Mouse (Mus musculus) kidney, embryonic 16.5 days (tissue): ENCODE data around the gene Tbk1. TPM values are rescaled to one million over a fixed set of nuclear protein-coding genes. Genes with fewer than 3 reads are reported as not detected.
A peak's percentile ranks its signal among the peaks of the same experiment; 100 is the strongest.

Source experiments
- ATAC-seq: fragments of 200-750 bp; cut with Nextera tagmentation; 2 replicates; pipeline ENCODE4 v1.8.0; 2017; ENCODE audit warnings: moderate TSS enrichment; ENCODE audit not compliant: low FRiP score, low TSS enrichment
- H3K27ac ChIP-seq: fragments of 300-500 bp; sonication (generic); 2 replicates; pipeline ENCODE4 v1.5.1; 2014; ENCODE audit warnings: low read length
- H3K27me3 ChIP-seq: fragments of 300-500 bp; sonication (generic); 2 replicates; pipeline ENCODE4 v1.6.1; 2014; ENCODE audit warnings: low read length, control low read depth, mixed read lengths; ENCODE audit not compliant: insufficient read depth
- H3K36me3 ChIP-seq: fragments of 300-500 bp; sonication (generic); 2 replicates; pipeline ENCODE4 v1.6.1; 2014; ENCODE audit warnings: low read length, control low read depth, mixed read lengths; ENCODE audit not compliant: insufficient read depth
- H3K4me1 ChIP-seq: fragments of 300-500 bp; sonication (generic); 2 replicates; pipeline ENCODE4 v1.6.1; 2014; ENCODE audit warnings: low read length, control low read depth, mixed read lengths; ENCODE audit not compliant: insufficient read depth
- H3K4me2 ChIP-seq: fragments of 300-500 bp; sonication (generic); replicated peaks from 2 replicates; pipeline ENCODE4 v1.6.1; 2014; ENCODE audit warnings: low read depth, low read length
- H3K4me3 ChIP-seq: fragments of 300-500 bp; sonication (generic); 2 replicates; pipeline ENCODE4 v1.5.1; 2014; ENCODE audit warnings: mild to moderate bottlenecking, low read length
- H3K9ac ChIP-seq: fragments of 300-500 bp; sonication (generic); replicated peaks from 2 replicates; pipeline ENCODE4 v1.6.1; 2014; ENCODE audit warnings: low read length
- H3K9me3 ChIP-seq: fragments of 300-500 bp; sonication (generic); 2 replicates; pipeline ENCODE4 v1.6.1; 2016; ENCODE audit warnings: low read length, control low read depth
- WGBS: fragments of 180-500 bp; shearing (Covaris S2); extraction: QIAGEN DNeasy Blood & Tissue Kit; methylation state at CpG from one replicate; pipeline ENCODE4 v1.1.7; 2014; 5-methylcytosine and 5-hydroxymethylcytosine counted together
- polyA plus RNA-seq: library from polyadenylated mRNA; unstranded; fragments of >200 nt; fragmentation: Nextera tagmentation; extraction: Ambion mirVana; gene quantifications from 2 replicates; pipeline ENCODE4 v1.2.1, GENCODE M21; 2015

Tbk1 gene
- polyA plus RNA-seq, 1 experiment from 2014 or later, result 34.2 TPM

DNA sequence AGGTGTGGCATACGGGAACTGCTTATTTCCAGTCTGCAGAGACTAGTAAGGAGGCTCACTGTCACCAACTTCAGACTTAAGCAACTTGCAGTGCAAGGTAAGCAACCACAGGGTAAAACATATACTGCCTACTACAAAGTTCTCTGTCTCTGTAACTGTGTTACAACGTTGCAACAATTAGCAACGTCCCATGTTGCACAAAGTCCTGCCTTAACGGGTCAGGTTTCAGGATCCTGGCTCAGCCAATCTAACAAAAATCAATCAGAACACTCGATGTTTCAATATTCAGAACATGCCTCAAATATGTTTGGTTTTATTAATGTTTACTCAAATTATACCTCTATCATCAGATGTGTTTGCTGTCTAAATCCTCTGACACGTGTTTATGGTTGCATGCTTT, 35.8 kb upstream of the Tbk1 start:
- no peak overlapping the region for H3K4me3 ChIP-seq
- peaks cover 38% of the 10 kb centered on the region for H3K36me3 ChIP-seq
- no peak for ATAC-seq
- WGBS, result 85% methylated on average over 6 of the region's 6 CpGs
- H3K4me2 ChIP-seq, result no peak overlapping the region
- no peaks in the 10 kb centered on the region for H3K9me3 ChIP-seq
- H3K9ac ChIP-seq, result no peak overlapping the region
- no peaks in the 10 kb centered on the region for H3K27me3 ChIP-seq
- H3K4me1 ChIP-seq, result peaks cover 17% of the 10 kb centered on the region
- H3K27ac ChIP-seq, result no peak overlapping the region

DNA sequence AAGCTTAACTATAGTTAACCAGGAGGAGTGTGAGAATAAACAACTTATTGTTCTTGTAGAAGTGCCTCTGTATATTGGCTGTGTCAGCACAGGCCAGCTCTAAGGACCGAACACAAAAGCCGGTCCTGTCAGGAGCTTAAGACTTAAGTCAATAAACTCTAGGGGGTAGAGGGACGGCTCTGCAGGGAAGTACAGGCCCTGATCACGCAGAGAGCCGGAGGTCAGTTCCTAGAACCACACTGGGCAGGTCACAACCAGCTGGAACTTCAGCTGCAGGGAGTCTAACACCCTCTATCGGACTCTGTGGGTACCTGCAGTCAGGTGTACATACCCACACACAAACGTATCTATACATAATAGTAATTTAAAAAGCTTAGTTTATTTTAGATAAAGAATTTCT, 29.3 kb upstream of the Tbk1 start:
- Histone ChIP-seq H3K27me3 (no peaks in the 10 kb centered on the region), H3K36me3 (peaks cover 78% of the 10 kb centered on the region), H3K4me1 (no peaks in the 10 kb centered on the region), H3K9me3 (no peaks in the 10 kb centered on the region), H3K27ac (no peak overlapping the region), H3K4me3 (no peak overlapping the region), H3K4me2 (no peak overlapping the region), H3K9ac (no peak overlapping the region)
- ATAC-seq, result no peak
- 85% methylated on average over 7 of the region's 7 CpGs for WGBS

DNA sequence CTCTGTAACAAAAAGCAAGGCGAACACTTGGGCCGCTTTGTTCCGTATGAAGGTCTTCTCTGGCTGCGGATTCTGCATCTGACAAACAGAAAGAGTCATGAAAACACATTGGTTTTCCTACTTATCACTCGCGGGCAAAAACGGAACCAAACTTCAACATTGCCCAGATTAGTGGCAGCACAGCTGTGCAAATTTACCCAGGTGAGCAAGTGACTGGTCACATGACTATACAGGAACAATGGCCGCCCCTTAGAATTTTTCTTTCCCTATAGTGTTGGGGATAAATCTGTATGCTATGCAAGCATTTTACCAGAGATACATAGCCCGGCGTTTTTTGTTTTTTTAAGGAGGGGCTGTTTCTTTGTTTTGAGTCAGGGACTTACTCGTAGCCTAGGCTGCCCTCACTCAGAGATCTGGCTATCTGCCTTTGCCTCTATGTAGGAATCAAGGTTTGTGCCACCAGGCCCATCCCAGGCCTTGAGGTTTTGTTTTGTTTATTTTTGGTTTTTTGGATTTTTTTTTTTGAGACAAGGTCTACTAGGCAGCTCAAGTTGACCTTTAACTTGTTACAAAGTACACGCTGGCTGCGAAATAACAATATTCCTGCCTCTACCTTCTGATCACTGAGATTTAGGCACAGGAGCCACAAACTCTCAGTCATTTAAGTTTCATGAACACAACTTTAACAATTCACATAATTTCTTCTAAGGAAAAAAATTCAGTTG, 28.7 kb upstream of the Tbk1 start:
- no peak for ATAC-seq
- Histone ChIP-seq H3K27ac (no peak overlapping the region), H3K4me2 (no peak overlapping the region), H3K9me3 (no peaks in the 10 kb centered on the region), H3K4me1 (no peaks in the 10 kb centered on the region), H3K36me3 (peaks cover 81% of the 10 kb centered on the region), H3K9ac (no peak overlapping the region), H3K27me3 (no peaks in the 10 kb centered on the region), H3K4me3 (no peak overlapping the region)
- WGBS, result 90% methylated on average over 13 of the region's 13 CpGs

DNA sequence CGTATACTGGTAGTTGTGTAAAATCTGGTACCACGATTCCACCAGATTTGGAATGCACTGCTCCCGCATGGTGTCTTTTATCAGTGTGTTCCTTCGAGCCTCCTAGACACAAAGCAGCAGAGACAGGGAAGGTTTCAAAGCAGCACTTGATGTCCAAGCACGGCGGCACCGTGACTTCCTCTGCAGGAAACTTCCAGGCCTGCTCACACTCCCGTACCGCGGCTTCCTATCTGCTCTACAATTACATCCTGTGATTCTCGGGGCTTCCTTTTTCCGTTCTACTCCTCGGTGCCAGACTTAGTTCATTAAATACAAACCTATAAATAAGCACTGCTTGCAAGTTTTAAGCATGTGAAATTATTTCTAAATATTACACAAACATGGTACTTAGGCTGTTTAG, 27.0 kb upstream of the Tbk1 start:
- ATAC-seq, result no peak
- H3K4me3 ChIP-seq, result no peak overlapping the region
- H3K27me3 ChIP-seq, result no peaks in the 10 kb centered on the region
- 88% methylated on average over 13 of the region's 13 CpGs for WGBS
- H3K9me3 ChIP-seq, result no peaks in the 10 kb centered on the region
- H3K27ac ChIP-seq, result peak overlapping the region; percentile 65; the same call in 1 of the 2 replicates
- no peak overlapping the region for H3K9ac ChIP-seq
- H3K36me3 ChIP-seq, result peaks cover 84% of the 10 kb centered on the region
- H3K4me2 ChIP-seq, result no peak overlapping the region
- H3K4me1 ChIP-seq, result no peaks in the 10 kb centered on the region

DNA sequence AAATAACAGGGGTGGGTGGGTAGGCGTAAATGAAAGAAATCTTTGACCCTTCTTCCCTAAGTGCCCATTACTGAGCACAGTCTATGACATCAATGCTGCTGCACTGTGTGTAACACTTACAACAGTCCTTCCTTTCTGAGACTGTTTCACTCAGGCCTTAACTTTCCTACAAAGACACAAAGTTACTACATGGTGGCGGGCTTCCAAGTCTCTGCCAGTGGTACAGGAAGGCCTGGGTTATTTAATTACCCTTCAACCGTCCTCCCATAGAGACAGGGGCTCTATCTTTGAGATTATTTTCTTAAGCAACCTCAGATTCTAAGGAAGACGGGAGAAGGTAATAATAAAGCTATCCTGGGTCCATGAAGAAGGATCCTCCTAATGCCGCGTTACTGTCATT, 25.9 kb upstream of the Tbk1 start:
- no peaks in the 10 kb centered on the region for H3K27me3 ChIP-seq
- no peak overlapping the region for H3K4me2 ChIP-seq
- H3K4me3 ChIP-seq, result no peak overlapping the region
- no peak overlapping the region for H3K9ac ChIP-seq
- H3K27ac ChIP-seq, result no peak overlapping the region
- H3K9me3 ChIP-seq, result no peaks in the 10 kb centered on the region
- WGBS, result 83% methylated on average over 6 of the region's 6 CpGs
- no peaks in the 10 kb centered on the region for H3K4me1 ChIP-seq
- peaks cover 84% of the 10 kb centered on the region for H3K36me3 ChIP-seq
- ATAC-seq, result no peak

DNA sequence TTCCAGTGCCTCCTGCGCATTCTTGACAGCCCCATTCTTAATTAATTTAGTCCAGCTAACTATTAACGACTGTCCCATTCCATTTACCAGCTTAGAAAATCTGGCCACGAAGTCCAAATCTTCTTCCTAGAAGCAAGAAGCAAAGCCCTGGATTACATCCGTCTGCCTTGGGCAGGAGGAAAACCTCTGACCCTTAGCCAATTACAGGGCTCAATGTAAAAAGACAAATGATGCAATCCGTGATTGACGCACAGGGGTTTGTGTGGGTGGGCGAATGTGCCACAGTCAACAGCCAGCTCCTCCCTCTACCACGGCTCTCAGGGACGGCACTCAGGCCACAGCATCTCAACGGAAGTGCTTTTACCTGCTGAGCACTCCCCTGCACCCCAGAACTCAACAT, 25.0 kb upstream of the Tbk1 start:
- Histone ChIP-seq H3K4me3 (no peak overlapping the region), H3K9ac (no peak overlapping the region), H3K4me1 (no peaks in the 10 kb centered on the region), H3K4me2 (no peak overlapping the region), H3K27ac (no peak overlapping the region), H3K27me3 (no peaks in the 10 kb centered on the region), H3K36me3 (peaks cover 84% of the 10 kb centered on the region), H3K9me3 (no peaks in the 10 kb centered on the region)
- ATAC-seq, result no peak
- 69% methylated on average over 9 of the region's 10 CpGs for WGBS

DNA sequence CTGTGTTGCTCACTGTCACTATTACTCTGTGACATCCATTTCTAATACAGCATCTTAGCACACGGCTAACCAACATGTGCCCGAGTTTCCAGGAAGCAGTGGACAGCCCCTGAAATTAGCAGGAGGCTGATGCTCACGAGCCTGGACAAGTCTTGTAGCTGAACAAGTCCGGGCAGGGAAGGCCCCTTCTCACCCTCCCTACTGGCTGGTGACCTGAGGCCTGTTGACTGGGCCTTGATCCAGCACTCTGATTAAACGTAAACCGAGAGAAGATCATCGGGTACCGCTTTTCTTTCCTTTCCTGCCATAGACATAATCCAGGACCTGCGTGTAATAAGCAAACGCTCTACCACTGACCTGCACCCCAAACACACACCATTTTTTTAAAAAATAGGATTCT, 21.6 kb upstream of the Tbk1 start:
- Histone ChIP-seq H3K4me1 (no peaks in the 10 kb centered on the region), H3K27me3 (no peaks in the 10 kb centered on the region), H3K4me3 (no peak overlapping the region), H3K4me2 (no peak overlapping the region), H3K36me3 (peaks cover 91% of the 10 kb centered on the region), H3K9me3 (no peaks in the 10 kb centered on the region), H3K27ac (no peak overlapping the region), H3K9ac (no peak overlapping the region)
- no peak for ATAC-seq
- 93% methylated on average over 10 of the region's 10 CpGs for WGBS

DNA sequence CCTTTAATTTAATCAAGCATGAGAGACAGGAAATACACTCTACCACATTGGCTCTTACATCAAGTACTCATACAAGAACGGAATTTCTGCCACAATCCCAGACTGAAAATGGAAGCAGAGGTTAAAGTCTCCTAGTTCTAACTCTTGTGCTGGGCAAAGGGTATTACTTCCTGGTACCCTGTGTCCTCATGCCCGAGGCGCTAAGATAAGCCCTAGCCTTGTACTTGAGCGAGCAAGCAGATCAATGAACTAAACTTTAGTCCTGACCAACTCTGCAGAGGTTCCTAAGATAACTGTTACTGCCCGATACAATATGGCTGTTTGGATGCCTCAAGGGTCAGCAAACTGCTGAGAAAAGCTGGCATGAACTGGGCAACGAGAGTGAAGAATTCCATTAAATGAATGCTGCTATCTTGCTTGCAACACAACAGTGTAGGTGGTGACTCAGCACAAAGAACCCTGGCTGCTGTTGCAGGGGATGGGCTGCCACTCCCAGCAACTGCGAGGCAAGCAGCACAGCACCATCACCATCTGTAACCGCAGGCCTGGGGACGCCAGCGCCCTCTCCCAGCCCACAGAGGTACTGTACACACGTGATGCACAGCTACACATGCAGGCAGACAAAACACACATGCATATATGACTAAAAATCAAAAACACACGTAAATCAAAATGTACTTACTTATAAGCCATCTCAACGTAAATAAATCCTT, 18.2 kb upstream of the Tbk1 start:
- peaks cover 95% of the 10 kb centered on the region for H3K36me3 ChIP-seq
- ATAC-seq, result no peak
- H3K4me3 ChIP-seq, result no peak overlapping the region
- no peak overlapping the region for H3K4me2 ChIP-seq
- H3K27ac ChIP-seq, result no peak overlapping the region
- H3K27me3 ChIP-seq, result no peaks in the 10 kb centered on the region
- no peak overlapping the region for H3K9ac ChIP-seq
- H3K4me1 ChIP-seq, result no peaks in the 10 kb centered on the region
- no peaks in the 10 kb centered on the region for H3K9me3 ChIP-seq
- WGBS, result 95% methylated on average over 13 of the region's 13 CpGs

DNA sequence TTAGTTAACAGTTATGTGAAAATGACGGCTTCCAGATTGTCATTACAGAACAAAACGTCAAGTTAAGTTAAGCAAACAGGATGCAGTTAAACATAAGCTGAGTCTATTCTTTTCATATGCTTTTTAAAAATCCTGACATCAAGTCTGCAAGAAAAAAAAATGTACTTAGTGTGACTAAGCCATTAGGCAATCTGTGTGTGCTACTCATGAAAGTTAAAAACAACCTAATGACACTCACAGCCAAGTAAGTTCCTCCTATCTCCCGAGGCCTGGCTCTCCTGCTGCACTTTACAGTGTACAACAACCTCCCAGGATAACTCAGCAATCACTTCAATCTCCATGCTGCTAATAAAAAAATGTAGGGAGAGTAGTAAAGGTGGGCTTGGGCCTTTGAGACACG, 17.0 kb upstream of the Tbk1 start:
- no peak overlapping the region for H3K9ac ChIP-seq
- no peaks in the 10 kb centered on the region for H3K4me1 ChIP-seq
- H3K36me3 ChIP-seq, result peaks cover 96% of the 10 kb centered on the region
- no peak overlapping the region for H3K27ac ChIP-seq
- no peak for ATAC-seq
- no peak overlapping the region for H3K4me3 ChIP-seq
- WGBS, result 88% methylated on average over 4 of the region's 4 CpGs
- no peak overlapping the region for H3K4me2 ChIP-seq
- H3K27me3 ChIP-seq, result no peaks in the 10 kb centered on the region
- no peaks in the 10 kb centered on the region for H3K9me3 ChIP-seq

DNA sequence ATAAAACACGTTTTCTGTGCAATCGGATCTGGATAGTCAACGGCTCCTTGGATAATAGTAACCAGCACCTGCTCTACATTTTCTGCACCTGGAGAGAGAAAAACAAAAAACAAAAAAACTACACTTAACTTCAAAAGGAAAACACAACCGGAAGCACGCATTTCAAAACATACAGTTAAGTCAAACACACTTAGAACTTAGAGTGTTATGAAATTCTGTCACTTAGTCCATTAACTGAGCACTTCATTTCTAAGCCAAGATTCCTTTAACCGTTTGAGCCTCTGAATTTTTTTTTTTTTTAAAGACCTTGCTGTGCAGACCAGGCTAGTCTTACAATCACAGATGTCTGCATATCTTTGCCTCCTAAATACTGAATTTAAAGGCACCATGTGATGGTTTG, 14.7 kb upstream of the Tbk1 start:
- no peak for ATAC-seq
- Histone ChIP-seq H3K4me2 (no peak overlapping the region), H3K27ac (no peak overlapping the region), H3K9me3 (no peaks in the 10 kb centered on the region), H3K4me3 (no peak overlapping the region), H3K36me3 (peaks cover 89% of the 10 kb centered on the region), H3K27me3 (no peaks in the 10 kb centered on the region), H3K4me1 (no peaks in the 10 kb centered on the region), H3K9ac (no peak overlapping the region)
- 79% methylated on average over 6 of the region's 6 CpGs for WGBS
